Mouse (Mus musculus) MEL (cell line): ENCODE results near the gene Apol8.

Source experiments
- CTCF ChIP-seq, 3 experiments: IDR thresholded peaks in 2 of 3; conservative IDR thresholded peaks in 1 of 3; 2 replicates each; pipeline ENCODE4 v1.5.1; 2011 to 2012; ENCODE audit warnings: low read length in 3 of 3, low read depth in 2 of 3, mild to moderate bottlenecking in 2 of 3, improper control_type of control experiment in 1 of 3, inconsistent platforms in 1 of 3, mixed read lengths in 1 of 3, moderate library complexity in 1 of 3; ENCODE audit not compliant: control insufficient read depth in 1 of 3, insufficient read depth in 1 of 3, poor library complexity in 1 of 3, severe bottlenecking in 1 of 3
- E2F4 ChIP-seq: IDR thresholded peaks from 2 replicates; pipeline ENCODE4 v1.6.1; 2011; ENCODE audit warnings: low read depth, low read length, improper control_type of control experiment, borderline replicate concordance
- GATA1 ChIP-seq: IDR thresholded peaks from 2 replicates; pipeline ENCODE4 v1.6.1; 2011; ENCODE audit warnings: low read depth, low read length, improper control_type of control experiment
- POLR2A ChIP-seq, 2 experiments: IDR thresholded peaks; 2 replicates each; pipeline ENCODE4 v1.6.1; 2011 to 2012; ENCODE audit warnings: low read length in 2 of 2, mild to moderate bottlenecking in 2 of 2, control low read depth in 1 of 2, improper control_type of control experiment in 1 of 2, low read depth in 1 of 2, moderate library complexity in 1 of 2; ENCODE audit not compliant: control insufficient read depth in 1 of 2, insufficient read depth in 1 of 2, poor library complexity in 1 of 2
- USF1 ChIP-seq: IDR thresholded peaks from 2 replicates; pipeline ENCODE4 v1.6.1; 2014; ENCODE audit warnings: low read depth, mild to moderate bottlenecking, inconsistent platforms, low read length, improper control_type of control experiment, moderate library complexity

DNA sequence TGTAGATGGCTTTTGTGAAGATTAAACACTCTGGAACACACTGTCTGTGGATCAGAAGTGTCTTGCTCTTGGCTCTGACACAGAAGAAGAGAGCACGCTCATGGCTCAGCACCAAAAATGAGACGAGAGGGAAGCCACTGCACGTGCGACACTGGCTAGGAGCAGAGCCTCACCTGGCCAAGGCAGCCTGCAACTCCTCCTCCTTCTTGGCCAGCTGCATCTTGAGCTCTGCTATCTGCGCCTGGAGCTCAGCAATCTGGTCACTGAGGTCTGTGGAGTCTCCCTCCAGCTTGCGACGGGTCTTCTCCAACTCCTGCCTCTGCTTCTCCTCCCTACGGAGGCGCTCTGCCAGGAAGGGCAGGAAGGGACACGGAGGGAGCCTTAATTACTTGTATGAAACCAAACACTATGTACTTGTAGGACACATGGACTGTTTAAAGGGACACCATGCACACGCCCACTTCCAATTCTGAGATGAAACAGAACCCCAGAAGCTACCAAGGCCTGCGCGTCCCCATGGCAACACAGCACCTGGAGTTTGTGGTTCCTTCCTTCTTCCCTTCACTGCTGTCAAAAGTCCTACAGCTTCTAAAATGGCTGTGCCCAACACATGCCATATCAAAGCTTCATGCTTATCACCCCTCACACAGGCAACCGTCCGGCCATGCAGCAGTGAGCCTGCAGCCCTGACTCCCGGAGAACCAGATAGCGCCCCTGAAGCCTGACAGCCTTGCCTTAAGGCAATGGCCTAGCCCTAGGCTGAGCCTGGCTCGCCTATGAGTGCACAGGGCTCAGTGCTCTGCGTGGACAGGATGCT lies 16.5 kb upstream of the Apol8 start:
- peak; percentile 88 for TF ChIP-seq GATA1
- TF ChIP-seq CTCF (IDR thresholded peaks at IDR 0.05 in 2 of 3, conservative IDR thresholded peaks at IDR 0.05 in 1 of 3; ENCODE audit: control insufficient read depth in 1 of 3, insufficient read depth in 1 of 3, low read depth in 2 of 3, low read length in 3 of 3, poor library complexity in 1 of 3, severe bottlenecking in 1 of 3) = no peak
- no peak for TF ChIP-seq USF1
- no peak for TF ChIP-seq E2F4
- TF ChIP-seq POLR2A (IDR thresholded peaks at IDR 0.05; ENCODE audit: control insufficient read depth in 1 of 2, insufficient read depth in 1 of 2, low read depth in 1 of 2, low read length in 2 of 2, poor library complexity in 1 of 2) = no peak; a peak in 1 of 4 replicates
